Mouse (Mus musculus): ENCODE data around the gene Endou.

DNA sequence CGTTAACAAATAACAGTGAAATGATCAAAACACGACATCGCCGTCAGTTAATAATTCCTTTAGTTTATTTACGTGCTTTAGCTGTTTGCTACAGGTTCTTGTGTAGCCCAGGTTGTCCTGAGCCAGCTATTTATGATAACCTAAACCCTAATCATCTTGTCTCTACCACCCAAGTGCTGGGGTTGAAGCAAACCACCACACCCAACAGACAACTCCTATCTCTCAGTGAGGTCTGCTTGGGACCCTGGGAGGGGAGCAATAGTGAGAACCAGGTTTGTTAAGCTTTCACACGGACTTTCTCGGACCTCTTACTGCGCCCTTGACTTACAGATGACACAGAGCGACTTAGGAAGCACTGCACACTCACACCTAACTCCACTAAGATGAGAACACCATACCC is 47.0 kb downstream of the Endou start:
- no peak for TF ChIP-seq CTCF (IDR thresholded peaks at IDR 0.05; ENCODE audit: insufficient read depth, low read length)
- TF ChIP-seq POLR2A (IDR thresholded peaks at IDR 0.05; ENCODE audit: borderline replicate concordance, extremely low read depth, low read depth, low read length): no peak
